In genomic region chr7:106733717-106734116, GRCm38 (mm10) we compare ENCODE assay signal across 25 mouse cellular contexts. TPM values are rescaled to one million over a fixed set of nuclear protein-coding genes. Genes with fewer than 3 reads are reported as not detected.
"Had no signal": no experiment of that assay in that cellular context is flagged by ENCODE, and none has a peak within 500 bp of the region (broad histone marks: within the 10 kb centered on the region; RNA-seq: fewer than 3 reads in every experiment).

No protein-coding gene starts in this region.

- H3K9ac ChIP-seq: neural tube, embryonic 13.5 days; neural tube, embryonic 15.5 days; stomach, embryonic 15.5 days had no signal

- H3K4me1 ChIP-seq: neural tube, embryonic 13.5 days; neural tube, embryonic 15.5 days; stomach, embryonic 15.5 days had no signal

- H3K27ac ChIP-seq: neural tube, embryonic 13.5 days; neural tube, embryonic 15.5 days; stomach, embryonic 15.5 days; stomach, postnatal 0 days had no signal

- DNase-seq: retina, postnatal 1 day; right cerebral cortex, adult 18-20 months; right cerebral cortex, postnatal 14 days; right cerebral cortex, postnatal 25 days; right cerebral cortex, postnatal 4 days; spleen, adult 18-20 months; thymus, adult 18-20 months; thymus, adult 2 months; thymus, postnatal 14 days; thymus, postnatal 25 days; thymus, postnatal 36 days; thymus, postnatal 4 days had no signal

- H3K4me3 ChIP-seq: neural tube, embryonic 13.5 days; neural tube, embryonic 15.5 days; stomach, embryonic 15.5 days had no signal

- H3K9me3 ChIP-seq: neural tube, embryonic 13.5 days; neural tube, embryonic 15.5 days; stomach, embryonic 15.5 days had no signal

- H3K27me3 ChIP-seq: neural tube, embryonic 13.5 days; neural tube, embryonic 15.5 days; stomach, embryonic 15.5 days had no signal

- H3K36me3 ChIP-seq: neural tube, embryonic 13.5 days; neural tube, embryonic 15.5 days; stomach, embryonic 15.5 days had no signal

- H3K4me2 ChIP-seq: neural tube, embryonic 13.5 days; neural tube, embryonic 15.5 days; stomach, embryonic 15.5 days had no signal

RNA-seq across cellular contexts. Expression of gene Olfr697, which starts 8.5 kb away (rescaled TPM):
- total RNA-seq: neutrophil, adult 5-6 weeks had no signal
- polyA plus RNA-seq: neural tube, embryonic 13.5 days; neural tube, embryonic 14.5 days; neural tube, embryonic 15.5 days; small intestine, adult 2 months; spleen, adult 2 months; stomach, embryonic 14.5 days; stomach, embryonic 15.5 days; stomach, embryonic 16.5 days; stomach, postnatal 0 days; thymus, adult 2 months; thymus, postnatal 0 days; urinary bladder, adult 2 months had no signal

RNA-seq across cellular contexts. Expression of gene Olfr695, which starts 17.5 kb away (rescaled TPM):
- total RNA-seq: neutrophil, adult 5-6 weeks had no signal
- polyA plus RNA-seq: neural tube, embryonic 13.5 days; neural tube, embryonic 14.5 days; neural tube, embryonic 15.5 days; small intestine, adult 2 months; spleen, adult 2 months; stomach, embryonic 14.5 days; stomach, embryonic 15.5 days; stomach, embryonic 16.5 days; stomach, postnatal 0 days; testis, adult 2 months; thymus, adult 2 months; thymus, postnatal 0 days; urinary bladder, adult 2 months had no signal

RNA-seq across cellular contexts. Expression of gene Olfr698, which starts 21.5 kb away (rescaled TPM):
- total RNA-seq: neutrophil, adult 5-6 weeks had no signal
- polyA plus RNA-seq: neural tube, embryonic 13.5 days; neural tube, embryonic 14.5 days; neural tube, embryonic 15.5 days; small intestine, adult 2 months; spleen, adult 2 months; stomach, embryonic 14.5 days; stomach, embryonic 15.5 days; stomach, embryonic 16.5 days; stomach, postnatal 0 days; thymus, adult 2 months; thymus, postnatal 0 days; urinary bladder, adult 2 months had no signal

RNA-seq across cellular contexts. Expression of gene Olfr694, which starts 42.1 kb away (rescaled TPM):
- total RNA-seq: neutrophil, adult 5-6 weeks had no signal
- polyA plus RNA-seq: neural tube, embryonic 13.5 days; neural tube, embryonic 14.5 days; neural tube, embryonic 15.5 days; small intestine, adult 2 months; spleen, adult 2 months; stomach, embryonic 14.5 days; stomach, embryonic 15.5 days; stomach, embryonic 16.5 days; stomach, postnatal 0 days; testis, adult 2 months; thymus, adult 2 months; thymus, postnatal 0 days; urinary bladder, adult 2 months had no signal

RNA-seq across cellular contexts. Expression of gene Olfr693, which starts 53.3 kb away (rescaled TPM):
- total RNA-seq: neutrophil, adult 5-6 weeks had no signal
- polyA plus RNA-seq: neural tube, embryonic 13.5 days; neural tube, embryonic 14.5 days; neural tube, embryonic 15.5 days; small intestine, adult 2 months; spleen, adult 2 months; stomach, embryonic 14.5 days; stomach, embryonic 15.5 days; stomach, embryonic 16.5 days; stomach, postnatal 0 days; thymus, adult 2 months; thymus, postnatal 0 days; urinary bladder, adult 2 months had no signal
